Mouse (Mus musculus): ENCODE measurements around the gene Pla1a.

DNA sequence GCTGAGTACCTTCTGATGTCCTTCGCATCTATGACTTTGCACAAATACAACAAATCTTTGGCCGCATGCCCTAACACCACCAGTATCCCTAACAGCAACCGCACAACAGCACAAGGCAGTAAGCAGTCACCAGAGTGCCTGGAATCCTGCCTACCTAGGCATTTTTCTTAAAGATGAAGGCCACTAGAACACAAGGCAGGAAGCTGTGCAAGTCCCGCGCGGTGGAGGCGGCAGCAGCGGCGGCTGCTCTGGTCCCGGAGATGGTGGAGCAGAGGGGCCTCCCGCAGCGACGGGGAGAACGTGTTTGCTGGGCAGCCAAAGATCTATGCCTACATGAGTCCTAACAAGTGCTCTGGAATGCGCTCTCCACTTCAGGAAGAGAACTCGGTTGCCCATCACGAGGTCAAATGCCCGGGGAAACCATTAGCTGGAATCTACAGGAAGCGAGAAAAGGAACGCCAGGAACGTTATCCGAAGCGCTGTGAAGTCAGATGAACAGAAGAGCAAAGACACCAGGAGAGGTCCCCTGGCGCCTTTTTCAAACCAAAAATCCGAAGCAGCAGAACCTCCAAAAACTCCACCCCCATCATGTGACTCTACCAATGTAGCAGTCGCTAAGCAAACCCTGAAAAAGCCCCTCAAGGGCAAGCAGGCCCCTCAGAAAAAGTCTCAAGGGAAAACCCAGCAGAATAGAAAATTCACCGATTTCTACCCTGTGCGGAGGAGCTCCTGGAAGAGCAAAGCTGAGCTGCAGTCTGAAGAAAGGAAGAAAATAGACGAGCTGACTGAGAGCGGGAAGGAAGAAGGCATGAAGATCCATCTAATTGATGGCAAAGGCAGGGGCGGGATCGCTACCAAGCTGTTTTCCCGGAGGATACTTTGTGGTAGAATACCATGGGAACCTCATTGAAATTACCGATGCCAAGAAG, 43.6 kb upstream of the Pla1a start:
- no peak for TF ChIP-seq CTCF (IDR thresholded peaks at IDR 0.05; ENCODE audit: low read depth)
- no peak for TF ChIP-seq EP300 (IDR thresholded peaks at IDR 0.05; ENCODE audit: low read depth)
